Mouse (Mus musculus) T-helper 2 cell (primary cell): Measurements from ENCODE around the gene Rab3gap1.

ENCODE experiments used
- in situ Hi-C: fragments of 300-600 bp; cut with MboI, MseI; formaldehyde crosslinking; loops from one replicate; pipeline ENCODE4 v1.15.1; 2025; ENCODE audit warnings: high pct_unique_total_duplicates

Gene Rab3gap1

GRCm38 (mm10) chr1:127868300-127869261, at the start of gene Rab3gap1:
Rab3gap1 (plus strand) TSS chr1:127868773.
- in situ Hi-C loops = loop anchor here (5.0 kb wide), 1 partner anchor 41 kb away; no protein-coding TSS in a partner anchor

DNA sequence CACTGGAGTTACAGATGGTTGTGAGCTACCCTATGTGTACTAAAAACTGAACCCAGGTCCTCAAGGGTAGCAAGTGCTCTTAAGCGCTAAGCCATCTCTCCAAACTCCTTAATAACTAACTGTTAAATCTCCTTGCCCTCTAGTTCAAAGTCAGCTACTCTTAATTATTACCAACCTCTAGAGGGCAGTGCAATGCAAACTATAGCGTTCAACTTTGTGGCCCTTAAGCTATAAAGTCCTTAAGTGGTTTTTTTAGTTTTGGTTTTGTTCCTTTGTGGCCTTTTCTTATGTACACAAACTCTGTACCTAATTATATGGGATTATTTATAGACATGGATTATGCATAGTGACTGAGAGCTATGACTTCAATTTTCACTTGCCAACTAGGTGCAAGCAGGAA, 41.2 kb upstream of the Rab3gap1 start:
- in situ Hi-C loops = loop anchor here (5.0 kb wide), 1 partner anchor 40 kb away; the partner anchor contains the start of gene Rab3gap1

- in situ Hi-C loops = loop anchor here (5.0 kb wide), 1 partner anchor 87 kb away; no protein-coding TSS in a partner anchor
These were observed 38.2 kb upstream of the Rab3gap1 start for GRCm38 (mm10) chr1:127830215-127830921.

DNA sequence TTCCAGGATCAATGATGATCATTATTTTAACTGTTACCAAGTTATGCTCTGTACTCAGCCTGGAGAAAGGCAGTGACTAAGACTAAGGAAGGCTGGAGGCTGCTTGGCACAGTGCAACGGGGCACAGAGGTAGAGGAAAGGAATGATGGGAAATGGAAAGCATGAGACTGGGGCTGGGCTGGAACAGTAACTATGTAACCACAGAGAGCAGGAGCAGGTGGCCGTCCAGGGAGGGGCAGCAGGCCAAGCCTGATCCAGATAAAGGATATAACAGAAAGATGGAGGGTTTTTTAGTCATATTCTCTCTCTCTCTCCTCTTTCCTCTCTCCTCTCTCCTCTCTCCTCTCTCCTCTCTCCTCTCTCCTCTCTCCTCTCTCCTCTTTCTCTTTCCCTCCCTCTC, 34.9 kb upstream of the Rab3gap1 start:
- in situ Hi-C loops = loop anchor here (5.0 kb wide), 1 partner anchor 84 kb away; no protein-coding TSS in a partner anchor

- in situ Hi-C loops = loop anchor here (5.0 kb wide), 1 partner anchor 83 kb away; no protein-coding TSS in a partner anchor
These were observed 34.4 kb upstream of the Rab3gap1 start for GRCm38 (mm10) chr1:127834202-127834601.

DNA sequence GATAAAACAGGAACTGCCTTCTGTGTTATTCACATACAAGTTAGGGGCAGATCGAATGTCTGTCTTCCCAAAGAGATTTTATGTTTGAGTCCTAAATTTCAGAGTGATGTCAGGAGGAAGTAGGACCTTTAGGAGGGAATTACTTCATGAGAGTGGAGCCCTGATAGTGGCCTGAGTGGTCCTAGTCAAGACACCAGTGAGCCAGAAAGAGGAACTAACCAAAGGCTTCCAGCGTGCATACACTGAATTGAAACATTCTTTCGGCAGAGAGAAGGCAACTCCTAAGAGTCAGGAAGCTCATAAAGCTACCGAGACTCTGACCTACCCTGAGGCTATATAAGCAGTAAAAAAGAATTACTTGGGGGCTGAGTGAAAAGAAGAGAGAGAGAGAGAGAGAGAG, 32.0 kb upstream of the Rab3gap1 start:
- in situ Hi-C loops = no loop called here

GRCm38 (mm10) chr1:127838602-127839001, 30.0 kb upstream of the Rab3gap1 start:
- in situ Hi-C loops = no loop called here

DNA sequence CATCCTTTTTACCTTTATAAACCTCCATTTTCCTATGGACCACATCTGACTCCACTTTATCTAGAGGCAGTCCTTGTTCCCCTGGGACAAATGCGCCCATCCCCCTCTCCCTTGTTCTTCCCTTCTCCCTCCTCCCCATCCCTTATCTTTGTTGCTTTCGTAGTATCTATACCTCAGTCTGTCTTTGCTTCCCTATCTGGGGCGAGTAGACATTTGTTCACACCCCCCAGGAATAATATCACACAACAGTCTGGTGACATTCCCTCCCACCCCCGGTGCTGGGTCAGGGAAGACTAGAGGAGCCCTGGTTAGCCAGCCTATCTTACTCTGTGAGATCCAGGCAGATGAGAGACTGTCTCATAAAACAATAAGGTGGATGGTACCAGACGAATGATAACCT, 23.1 kb upstream of the Rab3gap1 start:
- in situ Hi-C loops = no loop called here

- in situ Hi-C loops = no loop called here
These were observed 18.4 kb upstream of the Rab3gap1 start for GRCm38 (mm10) chr1:127850075-127850610.

DNA sequence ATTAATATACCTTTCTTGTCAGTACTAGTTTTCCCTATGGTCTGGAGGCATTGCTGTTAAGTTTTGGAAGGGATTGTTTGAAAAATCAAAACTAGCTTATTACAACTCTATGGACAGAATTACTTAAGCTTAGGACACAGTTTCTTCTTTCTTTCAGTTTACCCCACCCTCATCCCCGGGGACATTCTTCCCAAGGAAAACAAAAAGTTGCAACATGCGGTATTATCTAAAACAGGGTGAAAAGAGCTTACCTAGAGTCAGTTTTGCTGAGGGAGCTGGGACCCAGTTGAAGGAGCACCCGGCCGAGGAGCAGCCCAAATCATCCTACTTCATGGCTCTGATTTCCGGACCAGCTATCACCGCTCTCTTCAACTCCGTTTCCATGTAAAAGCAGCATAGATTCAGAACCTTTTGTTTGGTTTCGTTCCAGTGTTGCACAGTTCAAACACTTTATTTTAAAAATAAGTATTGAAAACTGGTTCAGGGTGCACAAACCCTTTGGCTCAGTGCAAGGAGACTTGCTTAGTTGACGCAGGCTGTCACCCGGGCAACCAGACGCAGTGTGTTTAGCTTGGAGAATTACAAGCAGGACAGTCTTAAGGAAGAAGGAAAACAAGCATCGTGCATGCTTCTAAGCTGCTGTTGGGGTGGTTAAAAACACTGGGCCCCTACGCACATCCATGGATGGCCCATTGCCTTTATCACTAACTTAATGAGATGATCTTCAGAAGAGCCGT, 13.9 kb upstream of the Rab3gap1 start, which contains the start of gene Map3k19:
TSS of gene Map3k19 (minus strand) at position 546 of the 737 bp plus-strand sequence.
- in situ Hi-C loops = no loop called here

- in situ Hi-C loops = no loop called here
These were observed 9.5 kb upstream of the Rab3gap1 start for GRCm38 (mm10) chr1:127858945-127859648.

- in situ Hi-C loops = no loop called here
These were observed 8.7 kb upstream of the Rab3gap1 start for GRCm38 (mm10) chr1:127859799-127860400.

DNA sequence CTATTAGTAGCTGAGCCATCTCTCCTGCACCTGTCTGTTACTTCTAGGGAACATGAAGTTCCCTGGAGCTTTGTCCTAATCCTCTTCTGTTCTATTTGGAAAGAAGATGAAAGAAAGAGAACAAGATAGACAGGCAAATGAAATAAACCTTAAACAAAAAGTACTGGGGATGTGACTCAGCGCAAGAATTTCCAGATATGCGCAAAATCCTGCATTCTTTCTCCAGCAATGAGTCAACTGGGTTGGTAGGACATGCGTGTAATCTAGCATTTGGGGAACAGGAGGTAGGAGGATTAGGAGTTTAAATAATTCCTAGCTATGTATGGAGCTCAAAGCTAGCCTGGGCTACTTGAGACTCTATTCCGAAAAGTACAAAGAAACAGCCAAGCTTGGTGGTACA, 8.1 kb upstream of the Rab3gap1 start:
- in situ Hi-C loops = no loop called here

DNA sequence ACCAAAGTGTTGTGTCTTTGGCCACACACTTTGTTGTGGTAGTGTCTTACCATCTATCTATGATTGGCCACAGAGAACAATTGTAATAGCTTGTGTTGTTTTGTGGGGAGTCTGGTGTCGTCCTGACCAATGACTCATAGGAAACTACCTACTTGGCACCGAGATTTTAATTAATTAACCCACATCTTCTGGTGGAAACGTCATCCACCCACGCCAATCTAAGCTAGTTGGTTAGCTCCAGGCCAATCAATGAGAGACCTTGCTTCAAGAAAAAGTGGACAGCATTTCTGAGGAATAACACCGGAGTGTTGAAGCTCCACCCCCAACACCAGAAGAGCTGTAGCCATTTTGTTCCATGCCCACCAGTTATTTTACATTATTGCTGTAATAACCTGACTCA, 6.7 kb upstream of the Rab3gap1 start:
- in situ Hi-C loops = no loop called here

DNA sequence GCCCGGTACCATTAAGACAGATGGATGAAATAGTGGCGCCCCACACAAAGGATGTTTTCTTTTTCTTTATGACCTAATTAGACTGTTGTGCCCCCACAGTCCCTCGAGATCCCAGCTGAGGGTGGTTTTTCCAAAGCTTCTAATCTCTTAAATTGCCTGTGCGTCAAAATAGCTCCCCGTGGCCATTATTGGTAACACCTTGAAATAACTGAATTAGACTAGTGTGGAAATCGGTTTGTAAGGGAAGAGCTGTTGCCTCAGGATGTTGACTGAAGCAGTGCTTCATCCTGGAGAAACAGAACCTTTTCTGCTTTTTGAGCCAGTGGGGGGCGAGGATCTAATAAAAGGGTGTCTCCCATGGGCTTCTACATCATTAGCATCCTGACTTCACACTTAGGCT, 4.8 kb upstream of the Rab3gap1 start:
- in situ Hi-C loops = no loop called here

GRCm38 (mm10) chr1:127869276-127869675, 703 bp downstream of the Rab3gap1 start:
- in situ Hi-C loops = loop anchor here (5.0 kb wide), 1 partner anchor 42 kb away; no protein-coding TSS in a partner anchor

DNA sequence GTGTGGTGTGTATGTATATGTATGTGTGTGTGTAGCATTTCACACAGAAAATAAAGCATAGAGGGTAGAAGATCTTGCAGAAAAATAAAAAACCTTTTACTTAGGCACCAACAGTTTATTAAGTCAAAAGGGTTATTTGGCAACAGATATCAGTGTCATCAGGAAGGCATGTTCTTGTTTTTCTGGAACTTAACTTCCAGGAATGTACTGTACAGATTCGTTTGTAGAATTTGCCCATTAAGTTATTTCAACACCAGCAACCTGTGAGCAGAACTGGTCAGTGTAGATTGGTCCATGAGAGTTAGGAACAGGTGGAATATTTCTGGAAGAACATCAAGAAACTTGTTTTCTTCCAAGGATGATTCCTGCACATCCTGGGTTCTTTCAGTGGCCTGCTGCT, 30.8 kb downstream of the Rab3gap1 start:
- in situ Hi-C loops = no loop called here

DNA sequence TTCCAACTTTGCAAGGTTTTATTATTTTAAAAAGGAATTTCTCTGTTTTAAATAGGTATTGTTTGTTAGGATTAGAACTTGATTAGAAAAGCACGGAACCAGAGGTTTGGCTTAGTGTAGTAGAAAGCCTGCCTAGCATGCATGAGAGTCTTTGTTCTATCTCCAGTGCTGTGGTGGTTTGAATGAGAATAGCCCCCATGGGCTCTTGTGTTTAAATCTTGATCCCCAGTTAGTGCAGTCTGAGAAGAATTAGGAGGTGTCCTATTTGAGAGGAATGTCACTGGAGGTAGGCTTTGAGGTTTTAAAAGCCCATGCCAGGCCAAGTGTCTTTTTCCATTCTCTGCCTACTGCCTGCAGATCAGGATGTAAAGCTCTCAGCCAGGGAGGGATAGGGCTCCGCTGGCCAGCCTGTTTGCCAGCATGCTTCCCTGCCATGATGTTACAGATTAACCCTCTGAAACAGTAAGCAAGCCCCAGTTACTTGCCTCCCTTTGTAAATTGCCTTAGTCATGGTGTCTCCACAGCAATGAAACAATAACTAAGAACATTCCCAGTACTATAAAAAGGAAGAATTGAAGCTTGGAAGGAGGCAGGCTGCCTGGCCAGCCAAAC, 36.3 kb downstream of the Rab3gap1 start:
- in situ Hi-C loops = no loop called here

DNA sequence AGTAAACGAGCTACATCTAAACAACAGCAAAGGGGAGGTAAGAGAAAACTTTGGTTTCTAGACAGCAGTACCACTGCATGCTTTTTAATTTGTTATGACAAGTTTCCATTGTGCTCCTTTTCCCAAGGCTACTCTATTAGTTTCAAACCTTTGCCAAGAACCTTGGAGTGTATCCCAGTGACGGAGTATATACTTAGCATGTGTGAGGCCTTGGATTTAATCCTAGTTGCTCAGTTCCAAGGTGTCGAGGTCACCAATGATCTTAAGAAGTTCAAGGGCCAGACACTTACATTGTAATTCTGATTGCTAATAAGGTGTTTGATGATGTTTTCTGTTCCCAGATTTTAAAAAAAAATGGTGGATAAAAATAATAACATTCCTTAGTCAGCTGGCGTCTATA, 44.5 kb downstream of the Rab3gap1 start:
- in situ Hi-C loops = no loop called here

DNA sequence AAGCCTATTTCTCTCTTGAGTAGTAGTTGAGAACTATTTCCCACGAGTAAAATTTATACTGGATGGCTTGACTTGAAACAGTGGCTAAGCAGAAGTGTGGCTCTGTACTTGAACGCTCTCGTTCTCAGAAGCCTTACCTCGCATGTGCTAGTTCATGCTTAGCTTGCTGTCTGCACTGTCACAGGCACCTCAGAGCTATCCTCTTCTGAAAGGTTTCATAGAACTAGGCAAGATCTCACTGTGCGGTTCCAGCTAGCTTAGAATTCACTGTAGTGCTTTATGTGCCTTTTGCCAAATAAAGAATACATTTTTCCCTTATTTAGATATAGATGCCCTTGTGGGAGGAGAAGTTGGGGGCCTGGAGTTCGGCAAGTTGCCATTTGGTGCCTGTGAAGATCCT, 46.7 kb downstream of the Rab3gap1 start:
- in situ Hi-C loops = loop anchor here (5.0 kb wide), 1 partner anchor 83 kb away; no protein-coding TSS in a partner anchor
